Mouse (Mus musculus) lung, adult 2 months (tissue): ENCODE results near the gene Rhno1.

Experiments used
- CTCF ChIP-seq: fragments of 200-500 bp; IDR thresholded peaks from 2 replicates; pipeline ENCODE4 v1.5.1; 2011; ENCODE audit warnings: mild to moderate bottlenecking, low read length, control low read depth; ENCODE audit not compliant: insufficient read depth
- POLR2A ChIP-seq: fragments of 200-500 bp; IDR thresholded peaks from 2 replicates; pipeline ENCODE4 v1.6.1; 2011; ENCODE audit warnings: low read depth, mild to moderate bottlenecking, control low read depth, low read length, borderline replicate concordance; ENCODE audit errors: extremely low read depth

- TF ChIP-seq CTCF (no peak), POLR2A (no peak)
Observed at GRCm38 (mm10) chr6:128341956-128342723, 20.6 kb downstream of the Rhno1 start.
